Mouse (Mus musculus): ENCODE measurements around the gene Prok2. TPM values are rescaled to one million over a fixed set of nuclear protein-coding genes. Genes with fewer than 3 reads are reported as not detected.

The Prok2 gene
- total RNA-seq (2021) = not detected
- long read RNA-seq, experiment 1, partial matches to known transcripts = 0 of 1 reads
- long read RNA-seq, experiment 1, other reads (novel, unspliced or antisense) = 0 of 1 reads
- long read RNA-seq, experiment 2 = 0 reads

- peak; percentile 19 for DNase-seq
Measured at GRCm38 (mm10) chr6:99725971-99726561, at the start of gene Prok2. TSS of gene Prok2 (minus strand) at chr6:99726392.

- DNase-seq = no peak
Measured at GRCm38 (mm10) chr6:99774680-99775079, 48.5 kb upstream of the Prok2 start.

DNA sequence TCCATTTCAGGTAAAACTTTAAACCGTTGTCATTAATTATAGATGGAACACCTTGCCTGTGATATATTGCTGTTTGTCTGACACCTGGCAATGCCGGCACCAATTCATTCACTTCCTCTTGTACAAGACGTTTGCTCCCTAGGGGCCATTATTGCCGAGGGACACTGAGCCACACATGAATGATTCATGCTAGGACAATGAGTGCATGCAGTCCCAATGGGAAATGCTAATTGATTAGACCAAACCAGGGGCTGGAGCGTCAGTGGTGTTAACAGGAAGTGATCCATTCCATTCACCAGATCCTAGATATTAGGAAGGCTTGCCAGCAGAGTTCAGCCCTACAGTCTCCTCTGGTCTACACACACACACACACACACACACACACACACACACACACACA lies 42.3 kb upstream of the Prok2 start:
- DNase-seq = no peak

- no peak for DNase-seq
Measured at GRCm38 (mm10) chr6:99764916-99765315, 38.7 kb upstream of the Prok2 start.

DNA sequence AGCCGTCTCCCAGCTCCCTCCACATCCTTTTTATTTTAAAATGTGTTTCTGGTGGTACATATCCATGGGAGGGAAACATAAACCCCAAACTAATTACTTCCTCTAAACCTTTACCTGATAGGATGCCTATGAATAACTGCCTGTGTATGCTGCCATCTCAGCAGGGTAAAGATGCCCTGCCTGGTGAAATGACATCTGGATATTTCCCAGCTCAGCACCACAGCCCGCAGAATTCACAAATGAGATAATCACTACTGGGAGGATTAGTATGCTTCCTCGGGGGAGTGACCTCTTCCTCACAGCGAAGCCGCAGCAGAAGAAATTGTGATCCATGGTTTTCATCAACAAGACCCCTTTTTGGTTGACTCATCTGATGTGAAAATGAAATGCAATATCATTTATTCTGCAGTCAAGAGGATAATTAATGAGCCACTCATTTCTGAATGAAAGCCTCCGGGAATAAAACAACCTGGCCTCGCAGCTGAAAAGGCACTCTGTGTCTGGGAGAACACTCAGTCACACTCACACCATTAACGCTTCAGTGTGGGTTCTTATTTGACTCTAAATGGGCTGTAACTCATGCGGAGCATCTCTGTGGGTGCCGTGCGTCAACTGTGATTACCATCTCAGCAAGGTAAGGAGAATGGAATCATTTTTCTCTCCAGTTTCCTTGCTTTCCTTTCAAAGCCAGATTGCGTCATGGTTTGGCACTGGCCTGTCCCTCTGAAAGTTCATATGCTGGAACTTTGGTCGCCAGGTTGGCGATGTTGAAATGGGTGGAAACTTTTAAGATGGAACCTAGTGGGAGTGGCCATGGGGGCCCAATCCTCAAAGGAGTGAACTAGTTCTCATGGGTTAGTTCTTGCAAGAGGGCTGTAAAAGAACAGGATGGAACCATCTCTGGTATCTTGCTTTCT lies 36.1 kb upstream of the Prok2 start:
- DNase-seq = peak; percentile 53

DNA sequence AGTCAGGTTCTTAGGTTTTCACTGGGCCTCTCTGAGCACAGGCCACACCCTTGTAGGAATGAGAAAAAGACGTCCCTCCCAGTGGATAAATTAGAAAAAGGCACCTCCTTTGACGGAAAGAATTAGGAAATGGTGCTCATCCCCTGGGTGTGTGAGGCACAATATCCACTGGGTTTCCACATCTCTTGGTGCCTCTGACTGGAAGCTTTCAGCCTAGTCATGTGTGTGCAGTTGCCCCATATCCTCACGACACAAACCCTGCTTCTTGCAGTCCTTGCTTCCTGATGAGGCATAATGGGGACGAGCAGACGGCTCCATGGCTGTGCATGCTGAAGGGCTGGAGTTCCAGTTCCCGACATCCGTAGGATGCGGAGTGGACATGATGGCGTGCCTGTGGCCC lies 29.9 kb upstream of the Prok2 start:
- peak; percentile 1 for DNase-seq

GRCm38 (mm10) chr6:99751308-99751707 lies 25.1 kb upstream of the Prok2 start:
- DNase-seq = no peak

DNA sequence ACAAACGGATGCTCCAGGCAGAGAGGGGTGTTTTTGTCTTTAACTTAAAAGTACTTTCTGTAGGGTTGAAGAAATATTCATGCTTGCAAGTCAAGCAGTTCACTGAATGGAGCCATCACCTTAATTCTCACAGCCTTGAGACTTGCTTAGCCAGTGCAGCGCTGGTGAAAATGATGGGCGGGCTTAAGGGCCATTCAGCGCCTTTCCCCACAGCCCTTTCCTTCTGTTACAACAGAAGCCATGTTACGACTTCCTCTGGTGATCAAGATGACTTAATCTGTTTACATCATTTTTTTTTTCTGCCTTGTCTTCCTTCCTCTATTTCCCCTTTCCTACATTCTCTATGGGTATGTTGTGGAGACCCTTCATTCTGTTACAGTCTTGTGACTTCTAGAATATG lies 20.1 kb upstream of the Prok2 start:
- no peak for DNase-seq

GRCm38 (mm10) chr6:99742866-99743265 lies 16.7 kb upstream of the Prok2 start:
- no peak for DNase-seq

DNA sequence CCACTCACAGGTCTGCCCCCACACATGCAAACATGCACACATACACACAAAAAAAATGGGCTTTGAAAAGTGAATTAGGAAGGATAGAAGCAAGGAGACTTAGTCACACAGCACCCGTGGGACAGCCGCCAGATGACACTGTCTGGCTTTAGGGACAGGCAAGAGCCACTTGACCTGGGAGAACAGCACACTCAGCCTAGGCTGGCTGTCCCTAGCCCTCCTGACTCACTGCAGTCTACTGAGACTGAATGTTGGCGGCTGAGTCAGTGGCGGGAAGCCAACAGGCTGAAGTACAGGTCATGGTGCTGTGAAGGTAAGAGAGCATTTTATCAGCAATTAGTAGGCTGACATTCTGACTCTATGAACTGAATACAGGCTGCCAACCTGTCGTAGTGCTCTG lies 8.5 kb upstream of the Prok2 start:
- DNase-seq = peak; percentile 60

GRCm38 (mm10) chr6:99732673-99733072 lies 6.5 kb upstream of the Prok2 start:
- DNase-seq = no peak

DNA sequence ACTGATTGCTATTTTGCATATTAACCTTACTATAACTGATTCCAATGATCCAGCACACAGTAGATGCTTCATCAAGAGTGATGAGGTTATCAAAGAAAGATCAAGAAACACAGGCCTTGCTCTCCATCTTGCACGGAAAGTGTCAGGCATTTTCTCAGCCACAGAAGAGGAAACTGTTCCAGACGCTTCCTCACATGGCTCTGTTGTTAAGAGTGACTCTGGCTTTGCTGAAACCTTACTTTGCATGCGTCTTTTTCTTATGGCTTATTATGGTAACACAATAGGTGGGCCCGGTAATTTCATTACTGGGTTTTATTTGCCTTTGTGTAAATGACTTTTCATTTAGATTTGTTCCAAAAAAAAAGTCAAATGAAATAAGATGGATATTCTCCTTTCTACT lies 5.7 kb upstream of the Prok2 start:
- DNase-seq = no peak

DNA sequence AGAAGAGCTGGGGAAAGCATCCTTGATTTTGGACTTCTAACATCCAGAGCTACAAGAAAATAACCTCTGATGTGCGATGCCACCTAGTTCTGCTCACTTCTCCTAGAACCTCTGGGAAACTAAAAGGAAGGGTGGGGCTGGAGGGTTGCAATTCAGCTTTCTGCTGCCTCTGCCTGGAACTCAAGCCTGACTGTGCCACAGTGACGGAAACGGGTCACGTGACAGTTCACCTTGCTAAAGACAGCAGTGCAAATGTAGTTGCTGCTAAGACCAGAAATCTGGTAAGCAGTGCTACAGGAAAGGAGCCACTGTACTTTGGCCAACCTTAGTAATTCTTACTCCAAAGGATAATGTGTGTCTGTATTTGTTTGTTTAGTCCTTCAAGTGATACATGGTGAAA lies 3.7 kb upstream of the Prok2 start:
- DNase-seq = no peak

- peak; percentile 9 for DNase-seq
Measured at GRCm38 (mm10) chr6:99726576-99727303, 548 bp upstream of the Prok2 start.

- DNase-seq = no peak
Measured at GRCm38 (mm10) chr6:99722390-99722789, 3.8 kb downstream of the Prok2 start.

GRCm38 (mm10) chr6:99721032-99721431 lies 5.2 kb downstream of the Prok2 start:
- DNase-seq = no peak

DNA sequence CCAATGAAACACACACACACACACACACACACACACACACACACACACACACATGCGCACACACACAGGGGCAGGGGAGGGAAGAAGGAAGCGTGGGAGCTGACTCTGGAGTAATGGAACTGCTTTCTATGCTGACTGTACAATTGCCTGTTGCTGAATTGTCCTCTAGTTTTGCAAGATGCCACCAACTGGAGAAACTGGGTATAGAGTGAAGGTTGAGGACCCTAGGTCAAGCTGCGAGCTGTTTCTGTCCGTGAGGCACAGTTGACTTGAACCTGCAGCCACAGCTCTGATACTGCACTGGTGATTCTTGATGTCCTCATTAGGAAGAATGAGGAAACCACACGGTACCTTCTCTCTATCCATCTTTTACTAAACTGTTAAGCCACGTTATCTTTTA lies 10.3 kb downstream of the Prok2 start:
- DNase-seq = no peak

DNA sequence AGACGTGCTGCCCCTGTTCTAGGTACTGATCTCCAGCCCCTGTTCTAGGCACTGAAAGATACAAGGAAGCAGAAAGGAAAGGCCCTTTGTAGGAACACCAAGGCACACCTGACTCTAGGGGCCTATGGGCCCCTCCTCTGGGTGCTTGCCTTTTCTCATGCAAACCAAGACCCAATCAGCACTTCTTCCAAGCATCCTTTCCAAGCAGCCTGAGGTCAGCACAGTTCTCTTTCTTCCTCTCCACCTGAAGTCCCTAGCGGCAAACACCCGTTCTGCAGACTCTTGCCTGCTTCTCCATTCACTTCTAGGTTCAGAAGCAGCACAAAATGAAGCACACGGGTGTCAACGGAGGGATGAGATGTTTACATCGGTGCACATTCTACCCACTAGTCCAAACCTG lies 11.0 kb downstream of the Prok2 start:
- no peak for DNase-seq

GRCm38 (mm10) chr6:99713256-99713655 lies 12.9 kb downstream of the Prok2 start:
- no peak for DNase-seq

DNA sequence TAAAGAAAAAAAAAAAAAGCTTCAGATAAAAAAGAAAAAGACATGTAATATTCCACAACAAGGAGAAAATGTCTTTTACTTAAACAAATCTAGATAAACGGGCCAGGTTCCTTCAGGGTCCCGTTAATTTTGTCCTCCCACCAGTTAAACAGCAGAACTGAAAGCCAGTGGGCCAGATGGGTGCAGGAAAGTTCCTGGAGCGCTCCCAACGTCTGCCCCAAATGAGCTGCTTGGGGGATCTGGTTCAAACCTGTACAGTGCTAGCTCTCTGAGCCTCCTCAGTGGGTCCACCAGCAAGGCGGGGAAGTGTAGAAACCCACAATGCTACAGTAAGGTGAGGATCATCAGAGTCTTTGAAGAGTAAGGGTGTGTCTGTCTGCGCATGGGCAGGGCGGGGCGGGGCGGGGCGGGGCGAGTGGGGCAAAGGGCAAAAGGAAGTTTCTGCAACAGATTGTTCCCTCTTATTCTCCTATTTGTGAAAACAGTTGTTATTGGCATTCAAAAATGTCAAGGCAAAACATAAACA lies 14.6 kb downstream of the Prok2 start:
- DNase-seq = no peak

GRCm38 (mm10) chr6:99700484-99700883 lies 25.7 kb downstream of the Prok2 start:
- no peak for DNase-seq

Measured in adrenal gland, postnatal 10 days (tissue).